Mouse (Mus musculus): ENCODE measurements at regions not wholly inside any gene's neighbourhood (a gene's known extent, or its start where the extent isn't known, plus 50 kb on each side); places are given as distances from the start of the nearest gene placed in this dataset.

GRCm38 (mm10) chr4:22114451-22114850 is 183.3 kb downstream of the Faxc start:
- TF ChIP-seq GATA4 (IDR thresholded peaks at IDR 0.05; ENCODE audit: insufficient replicate concordance, low read length) = no peak

GRCm38 (mm10) chr4:22119877-22120276 is 188.7 kb downstream of the Faxc start:
- no peak for TF ChIP-seq GATA4 (IDR thresholded peaks at IDR 0.05; ENCODE audit: insufficient replicate concordance, low read length)

GRCm38 (mm10) chr4:22120953-22121352 is 189.8 kb downstream of the Faxc start:
- TF ChIP-seq GATA4 (IDR thresholded peaks at IDR 0.05; ENCODE audit: insufficient replicate concordance, low read length) = no peak

GRCm38 (mm10) chr4:22121397-22121796 is 190.3 kb downstream of the Faxc start:
- TF ChIP-seq GATA4 (IDR thresholded peaks at IDR 0.05; ENCODE audit: insufficient replicate concordance, low read length) = no peak

- TF ChIP-seq GATA4 (IDR thresholded peaks at IDR 0.05; ENCODE audit: insufficient replicate concordance, low read length) = no peak
These were observed 193.7 kb downstream of the Faxc start for GRCm38 (mm10) chr4:22124836-22125235.

- no peak for TF ChIP-seq GATA4 (IDR thresholded peaks at IDR 0.05; ENCODE audit: insufficient replicate concordance, low read length)
These were observed 199.4 kb downstream of the Faxc start for GRCm38 (mm10) chr4:22130511-22130910.

GRCm38 (mm10) chr4:22131751-22132736 is 200.9 kb downstream of the Faxc start:
- TF ChIP-seq GATA4 (IDR thresholded peaks at IDR 0.05; ENCODE audit: insufficient replicate concordance, low read length) = no peak

GRCm38 (mm10) chr4:22133547-22134495 is 202.7 kb downstream of the Faxc start:
- no peak for TF ChIP-seq GATA4 (IDR thresholded peaks at IDR 0.05; ENCODE audit: insufficient replicate concordance, low read length)

GRCm38 (mm10) chr4:22140122-22140521 is 209.0 kb downstream of the Faxc start:
- no peak for TF ChIP-seq GATA4 (IDR thresholded peaks at IDR 0.05; ENCODE audit: insufficient replicate concordance, low read length)

GRCm38 (mm10) chr4:22143546-22143945 is 212.4 kb downstream of the Faxc start:
- no peak for TF ChIP-seq GATA4 (IDR thresholded peaks at IDR 0.05; ENCODE audit: insufficient replicate concordance, low read length)

GRCm38 (mm10) chr4:22146648-22147409 is 210.5 kb upstream of the Fbxl4 start:
- TF ChIP-seq GATA4 (IDR thresholded peaks at IDR 0.05; ENCODE audit: insufficient replicate concordance, low read length) = peak; percentile 22; the same call in 1 of the 2 replicates

GRCm38 (mm10) chr4:22151899-22152493 is 205.3 kb upstream of the Fbxl4 start:
- TF ChIP-seq GATA4 (IDR thresholded peaks at IDR 0.05; ENCODE audit: insufficient replicate concordance, low read length) = no peak

GRCm38 (mm10) chr4:22152971-22153544 is 204.3 kb upstream of the Fbxl4 start:
- no peak for TF ChIP-seq GATA4 (IDR thresholded peaks at IDR 0.05; ENCODE audit: insufficient replicate concordance, low read length)

GRCm38 (mm10) chr4:22153620-22154019 is 203.7 kb upstream of the Fbxl4 start:
- no peak for TF ChIP-seq GATA4 (IDR thresholded peaks at IDR 0.05; ENCODE audit: insufficient replicate concordance, low read length)

Measured in liver, adult (tissue).